Mouse (Mus musculus) liver, postnatal 0 days (tissue): Measurements from ENCODE around the gene Snx25.

Source experiments
- CTCF ChIP-seq: sonication (generic); IDR thresholded peaks from 2 replicates; pipeline ENCODE4 v1.5.1; 2016; ENCODE audit warnings: antibody characterized with exemption, low read depth
- EP300 ChIP-seq: IDR thresholded peaks from 2 replicates; pipeline ENCODE4 v1.6.1; 2016; ENCODE audit warnings: antibody characterized with exemption, low read depth, mild to moderate bottlenecking

DNA sequence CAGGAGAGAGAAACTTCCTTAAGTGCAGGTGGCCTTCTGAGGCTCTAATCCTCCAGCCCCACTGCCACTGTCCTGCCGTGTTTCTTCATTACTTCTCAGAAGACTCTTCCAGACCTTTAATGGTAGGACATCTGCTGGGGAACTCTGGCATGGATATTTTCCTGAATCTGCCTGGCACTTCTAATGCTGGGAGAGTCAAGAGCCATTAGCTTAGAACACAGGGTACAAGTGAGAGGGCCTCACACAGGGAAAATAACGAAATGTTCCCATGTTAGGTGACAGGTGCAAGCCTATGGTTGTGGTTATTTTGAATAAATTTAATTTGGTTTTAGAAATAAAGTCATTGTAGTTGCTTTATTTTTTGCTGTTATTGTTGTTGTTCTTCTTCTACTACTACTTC is 70.9 kb downstream of the Snx25 start:
- no peak for TF ChIP-seq CTCF
- TF ChIP-seq EP300, result no peak
